Mouse (Mus musculus) limb, embryonic 12.5 days (tissue): ENCODE data around the gene Ctsq. TPM values are rescaled to one million over a fixed set of nuclear protein-coding genes. Genes with fewer than 3 reads are reported as not detected.
"Not testable (repeated sequence)": the region's sequence is repeated elsewhere in the genome, so short reads cannot be mapped to it uniquely, and the experiment has no call there.

ENCODE experiments used
- ATAC-seq: fragments of 200-750 bp; cut with Nextera tagmentation; 2 replicates; pipeline ENCODE4 v1.8.0; 2017; ENCODE audit warnings: low read depth, moderate TSS enrichment; ENCODE audit not compliant: insufficient number of reproducible peaks, insufficient read depth, low FRiP score, low TSS enrichment
- H3K27ac ChIP-seq: fragments of 300-500 bp; sonication (generic); 2 replicates; pipeline ENCODE4 v1.5.1; 2016; ENCODE audit warnings: mild to moderate bottlenecking, moderate library complexity
- H3K27me3 ChIP-seq: fragments of 300-500 bp; sonication (generic); 2 replicates; pipeline ENCODE4 v1.6.1; 2016; ENCODE audit warnings: mild to moderate bottlenecking, moderate library complexity
- H3K36me3 ChIP-seq: fragments of 300-500 bp; sonication (generic); 2 replicates; pipeline ENCODE4 v1.6.1; 2016; ENCODE audit warnings: mild to moderate bottlenecking, moderate library complexity
- H3K4me1 ChIP-seq: fragments of 300-500 bp; sonication (generic); replicated peaks from 2 replicates; pipeline ENCODE4 v1.6.1; 2016
- H3K4me2 ChIP-seq: fragments of 300-500 bp; sonication (generic); 2 replicates; pipeline ENCODE4 v1.6.1; 2016; ENCODE audit warnings: mild to moderate bottlenecking, moderate library complexity
- H3K4me3 ChIP-seq: fragments of 300-500 bp; sonication (generic); replicated peaks from 2 replicates; pipeline ENCODE4 v1.5.1; 2016; ENCODE audit warnings: mild to moderate bottlenecking
- H3K9ac ChIP-seq: fragments of 300-500 bp; sonication (generic); replicated peaks from 2 replicates; pipeline ENCODE4 v1.6.1; 2016; ENCODE audit warnings: mild to moderate bottlenecking, moderate library complexity
- H3K9me3 ChIP-seq: fragments of 300-500 bp; sonication (generic); 2 replicates; pipeline ENCODE4 v1.6.1; 2016; ENCODE audit warnings: mild to moderate bottlenecking, moderate library complexity
- WGBS: fragments of 180-500 bp; shearing (Covaris S2); methylation state at CpG from one replicate; pipeline ENCODE4 v1.1.7; 2016; 5-methylcytosine and 5-hydroxymethylcytosine counted together
- polyA plus RNA-seq: library from polyadenylated mRNA; unstranded; fragments of >200 nt; fragmentation: Nextera tagmentation; extraction: Ambion mirVana; gene quantifications from 2 replicates; pipeline ENCODE4 v1.2.1, GENCODE M21; 2016

Ctsq gene
- polyA plus RNA-seq = not detected in 2 replicates

DNA sequence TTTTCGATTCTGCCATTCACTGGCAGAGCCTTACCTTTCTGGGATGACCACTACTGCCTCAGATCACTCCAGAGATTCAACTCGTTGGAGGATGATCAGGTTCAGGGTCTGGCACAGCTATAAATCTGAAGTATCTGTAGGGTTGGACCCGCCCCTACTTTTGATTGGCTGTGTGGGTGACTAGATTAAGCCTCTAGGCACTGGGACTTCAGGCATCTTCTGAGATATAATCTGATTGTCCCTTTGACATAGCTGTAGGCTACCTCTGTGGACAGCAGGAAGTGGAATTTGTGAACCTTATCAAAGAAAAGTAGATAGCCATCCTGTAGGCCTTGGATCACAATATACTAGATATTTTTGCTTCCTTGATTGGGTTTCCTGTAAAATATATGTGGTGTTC is at the start of gene Ctsq:
Gene Ctsq, minus strand, starts transcription at position 101 of the 400 bp plus-strand sequence.
- Histone ChIP-seq H3K9me3 (peaks cover 20% of the 10 kb centered on the region; the same call in 1 of the 2 replicates), H3K36me3 (no peaks in the 10 kb centered on the region), H3K27ac (no peak within 1 kb of the TSS), H3K4me1 (no peaks in the 10 kb centered on the region), H3K27me3 (no peaks in the 10 kb centered on the region), H3K4me3 (no peak within 1 kb of the TSS), H3K9ac (no peak within 1 kb of the TSS), H3K4me2 (no peak within 1 kb of the TSS)
- no peak for ATAC-seq
- 61% methylated on average over 3 of the region's 3 CpGs for WGBS

DNA sequence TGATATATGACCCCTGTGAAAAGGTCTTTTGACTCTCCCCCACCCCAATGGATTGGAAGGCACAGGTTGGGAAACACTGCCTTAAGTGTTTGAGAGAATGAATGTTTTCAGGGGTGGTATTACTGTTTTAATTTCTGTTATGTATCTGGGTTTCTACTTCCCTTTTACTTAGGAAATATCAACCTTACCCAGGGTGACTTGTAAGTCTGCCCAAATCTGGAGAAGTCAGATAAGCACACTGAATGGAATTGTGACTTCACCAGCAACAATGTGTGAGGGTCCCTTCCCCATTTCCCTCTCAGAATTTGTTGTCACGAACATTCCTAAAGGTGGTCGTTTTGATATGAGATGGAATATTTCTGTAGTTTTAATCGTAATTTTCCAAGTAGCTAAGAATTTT is 17.6 kb downstream of the Ctsq start:
- no peak overlapping the region for H3K9ac ChIP-seq
- WGBS = 86% methylated on average over 3 of the region's 3 CpGs
- no peak overlapping the region for H3K27ac ChIP-seq
- no peak for ATAC-seq
- H3K4me3 ChIP-seq = no peak overlapping the region
- peaks cover 22% of the 10 kb centered on the region for H3K9me3 ChIP-seq
- H3K4me2 ChIP-seq = no peak overlapping the region
- H3K27me3 ChIP-seq = no peaks in the 10 kb centered on the region
- no peaks in the 10 kb centered on the region for H3K4me1 ChIP-seq
- no peaks in the 10 kb centered on the region for H3K36me3 ChIP-seq

DNA sequence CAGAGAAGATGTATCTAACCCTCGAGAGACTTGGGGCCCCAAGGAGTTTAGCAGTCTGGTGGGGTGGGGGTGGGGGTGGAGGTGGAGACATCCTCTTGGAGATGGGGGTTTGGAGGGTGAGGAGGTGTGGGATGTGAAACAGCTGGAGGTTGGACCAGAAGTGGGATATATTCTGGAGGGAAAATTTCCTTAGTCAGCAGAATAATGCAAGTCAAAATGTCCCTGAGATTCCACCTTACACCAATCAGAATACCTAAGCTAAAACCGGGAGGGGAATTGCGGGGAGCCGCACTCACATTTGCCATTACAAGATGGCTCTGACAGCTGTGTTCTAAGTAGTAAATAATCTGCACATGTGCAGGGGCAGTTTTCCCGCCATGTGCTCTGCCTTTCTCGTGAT is 18.6 kb downstream of the Ctsq start:
- ATAC-seq = no peak
- H3K27ac ChIP-seq = no peak overlapping the region
- H3K4me1 ChIP-seq = no peaks in the 10 kb centered on the region
- no peak overlapping the region for H3K4me2 ChIP-seq
- WGBS = 82% methylated on average over 6 of the region's 6 CpGs
- peaks cover 18% of the 10 kb centered on the region; the same call in 1 of the 2 replicates for H3K9me3 ChIP-seq
- no peaks in the 10 kb centered on the region for H3K36me3 ChIP-seq
- H3K27me3 ChIP-seq = no peaks in the 10 kb centered on the region
- no peak overlapping the region for H3K9ac ChIP-seq
- H3K4me3 ChIP-seq = no peak overlapping the region

- H3K9me3 ChIP-seq = peaks cover 15% of the 10 kb centered on the region
- no peaks in the 10 kb centered on the region for H3K36me3 ChIP-seq
- no peaks in the 10 kb centered on the region for H3K27me3 ChIP-seq
- no peak for ATAC-seq
- H3K4me2 ChIP-seq = no peak overlapping the region
- no peak overlapping the region for H3K4me3 ChIP-seq
- WGBS = 81% methylated on average over 4 of the region's 4 CpGs
- no peak overlapping the region for H3K9ac ChIP-seq
- H3K27ac ChIP-seq = no peak overlapping the region
- no peaks in the 10 kb centered on the region for H3K4me1 ChIP-seq
Observed at GRCm38 (mm10) chr13:61010171-61010570, 30.3 kb downstream of the Ctsq start.

DNA sequence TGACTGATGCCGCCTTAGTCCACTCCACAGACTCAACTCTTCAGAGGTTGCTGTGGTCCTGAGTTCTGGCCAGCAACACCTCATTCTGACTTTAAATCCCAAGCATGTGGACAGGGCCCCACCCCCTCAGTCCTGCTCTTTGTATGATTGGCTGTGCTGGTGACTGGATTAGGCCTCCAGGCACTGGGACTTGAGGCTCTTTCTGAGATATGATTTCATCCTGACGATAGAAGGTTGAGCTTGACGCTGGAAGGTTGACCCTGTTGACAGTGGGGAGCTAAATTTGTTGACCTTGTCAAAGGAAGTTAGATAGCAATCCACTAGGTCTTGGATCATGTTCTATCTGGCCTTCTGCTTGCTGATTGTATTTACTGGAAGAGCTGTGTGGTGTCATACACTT is 34.6 kb downstream of the Ctsq start, which contains the start of gene Ctsj:
Gene Ctsj, minus strand, starts transcription at position 101 of the 400 bp plus-strand sequence.
- Histone ChIP-seq H3K4me1 (no peaks in the 10 kb centered on the region), H3K9ac (no peak within 1 kb of the TSS), H3K4me2 (no peak within 1 kb of the TSS), H3K36me3 (no peaks in the 10 kb centered on the region), H3K27me3 (no peaks in the 10 kb centered on the region), H3K4me3 (no peak within 1 kb of the TSS), H3K27ac (no peak within 1 kb of the TSS), H3K9me3 (peaks cover 18% of the 10 kb centered on the region)
- WGBS = 70% methylated on average over 3 of the region's 3 CpGs
- no peak for ATAC-seq

GRCm38 (mm10) chr13:60997600-60997999 is 42.8 kb downstream of the Ctsq start:
- H3K27me3 ChIP-seq = no peaks in the 10 kb centered on the region
- H3K4me1 ChIP-seq = no peaks in the 10 kb centered on the region
- no peak overlapping the region for H3K27ac ChIP-seq
- no peaks in the 10 kb centered on the region for H3K36me3 ChIP-seq
- WGBS = 70% methylated on average over 2 of the region's 2 CpGs
- no peak overlapping the region for H3K9ac ChIP-seq
- ATAC-seq = no peak
- H3K4me3 ChIP-seq = no peak overlapping the region
- peaks cover 19% of the 10 kb centered on the region for H3K9me3 ChIP-seq
- H3K4me2 ChIP-seq = no peak overlapping the region

DNA sequence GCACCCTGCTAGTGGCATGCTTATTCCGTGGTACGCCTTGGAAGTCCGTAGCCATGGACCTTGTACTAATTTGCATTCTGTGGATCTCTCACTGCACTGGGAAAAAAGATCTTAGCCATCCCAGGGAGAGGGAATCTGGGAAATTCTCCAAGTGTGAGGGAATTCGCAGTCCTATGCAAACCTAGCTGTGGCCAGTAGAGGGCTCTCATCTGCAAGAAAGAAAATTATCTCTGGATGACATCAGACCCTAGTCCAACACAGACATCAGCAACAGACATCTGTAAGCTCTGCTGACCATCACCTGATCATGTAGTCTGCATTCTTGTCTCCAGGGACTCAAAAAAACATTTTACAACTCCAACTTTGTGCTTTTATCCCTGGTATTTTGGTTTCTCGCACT is 53.5 kb downstream of the Ctsq start:
- not testable (repeated sequence) for H3K27ac ChIP-seq, H3K9me3 ChIP-seq, H3K36me3 ChIP-seq, H3K4me3 ChIP-seq, H3K27me3 ChIP-seq, H3K4me2 ChIP-seq, H3K4me1 ChIP-seq, ATAC-seq, H3K9ac ChIP-seq
- 82% methylated on average over 5 of the region's 5 CpGs for WGBS

Other genes starting within 250 kb of the Ctsq start
- not detected in 2 replicates for gene Ctsll3, start 237.8 kb downstream of the Ctsq start, polyA plus RNA-seq
- not detected in 2 replicates for gene 4930486L24Rik, start 176.2 kb downstream of the Ctsq start, polyA plus RNA-seq
- 0.18 TPM in 1 of 2 replicates, not detected in the other for gene Gm49392, start 143.7 kb downstream of the Ctsq start, polyA plus RNA-seq
- 1.6 and 2.1 TPM in 2 replicates for gene Ctla2b, start 143.2 kb downstream of the Ctsq start, polyA plus RNA-seq
- gene Tpbpb, start 135.8 kb downstream of the Ctsq start, polyA plus RNA-seq = not detected in 2 replicates
- gene Gm49393, start 105.0 kb downstream of the Ctsq start, polyA plus RNA-seq = not detected in 2 replicates
- gene Gm49391, start 104.1 kb downstream of the Ctsq start, polyA plus RNA-seq = 1.3 and 1.4 TPM in 2 replicates
- 15.8 and 19.0 TPM in 2 replicates for gene Ctla2a, start 104.0 kb downstream of the Ctsq start, polyA plus RNA-seq
- not detected in 2 replicates for gene Tpbpa, start 98.6 kb downstream of the Ctsq start, polyA plus RNA-seq
- not detected in 2 replicates for gene Ctsj, start 34.7 kb downstream of the Ctsq start, polyA plus RNA-seq
- not detected in 2 replicates for gene Ctsr, start 123.6 kb upstream of the Ctsq start, polyA plus RNA-seq
- gene Cts6, start 162.8 kb upstream of the Ctsq start, polyA plus RNA-seq = not detected in 2 replicates
- gene Cts8, start 214.7 kb upstream of the Ctsq start, polyA plus RNA-seq = not detected in 2 replicates
- gene Gm49398, start 248.2 kb upstream of the Ctsq start, polyA plus RNA-seq = not detected in 2 replicates